Mouse (Mus musculus): ENCODE results near the gene Ptpn14. TPM values are rescaled to one million over a fixed set of nuclear protein-coding genes. Genes with fewer than 3 reads are reported as not detected.

Ptpn14 gene
- polyA plus RNA-seq, 1 experiment = 7.1 TPM

- DNase-seq (ENCODE audit: low read depth in 1 of 2, low spot score in 2 of 2) = no peak
- 61% methylated on average over 8 of the region's 8 CpGs for WGBS
- H3K4me1 ChIP-seq (ENCODE audit: control insufficient read depth, insufficient read depth, insufficient read length) = peaks cover 8% of the 10 kb centered on the region
- H3K4me3 ChIP-seq (ENCODE audit: extremely low read depth, insufficient read depth, insufficient read length) = no peak overlapping the region
- no peak overlapping the region; the same call in 1 of the 2 replicates for H3K27ac ChIP-seq (ENCODE audit: insufficient read depth, low read length)
- H3K27me3 ChIP-seq (ENCODE audit: control insufficient read depth, insufficient read depth, low read length) = no peaks in the 10 kb centered on the region
- no peaks in the 10 kb centered on the region for H3K36me3 ChIP-seq (ENCODE audit: control insufficient read depth, insufficient read depth, low read length)
- TF ChIP-seq POLR2A (IDR thresholded peaks at IDR 0.05; ENCODE audit: low read depth, low read length) (no peak), CTCF (IDR thresholded peaks at IDR 0.05; ENCODE audit: extremely low read depth, insufficient read depth, insufficient read length, insufficient replicate concordance) (no peak)
Observed at GRCm38 (mm10) chr1:189817089-189817488, 89.0 kb downstream of the Ptpn14 start.

GRCm38 (mm10) chr1:189817810-189818209 lies 89.7 kb downstream of the Ptpn14 start:
- Histone ChIP-seq H3K36me3 (ENCODE audit: control insufficient read depth, insufficient read depth, low read length) (no peaks in the 10 kb centered on the region), H3K4me3 (ENCODE audit: extremely low read depth, insufficient read depth, insufficient read length) (no peak overlapping the region), H3K4me1 (ENCODE audit: control insufficient read depth, insufficient read depth, insufficient read length) (peaks cover 8% of the 10 kb centered on the region), H3K27ac (ENCODE audit: insufficient read depth, low read length) (no peak overlapping the region), H3K27me3 (ENCODE audit: control insufficient read depth, insufficient read depth, low read length) (no peaks in the 10 kb centered on the region)
- TF ChIP-seq POLR2A (IDR thresholded peaks at IDR 0.05; ENCODE audit: low read depth, low read length) = no peak
- no peak for TF ChIP-seq CTCF (IDR thresholded peaks at IDR 0.05; ENCODE audit: extremely low read depth, insufficient read depth, insufficient read length, insufficient replicate concordance)
- no peak for DNase-seq (ENCODE audit: low read depth in 1 of 2, low spot score in 2 of 2)
- 88% methylated on average over 9 of the region's 9 CpGs for WGBS

GRCm38 (mm10) chr1:189820111-189820510 lies 92.0 kb downstream of the Ptpn14 start:
- no peak for DNase-seq (ENCODE audit: low read depth in 1 of 2, low spot score in 2 of 2)
- no peak overlapping the region for H3K4me3 ChIP-seq (ENCODE audit: extremely low read depth, insufficient read depth, insufficient read length)
- 75% methylated on average over 5 of the region's 5 CpGs for WGBS
- H3K4me1 ChIP-seq (ENCODE audit: control insufficient read depth, insufficient read depth, insufficient read length) = peaks cover 13% of the 10 kb centered on the region
- H3K27me3 ChIP-seq (ENCODE audit: control insufficient read depth, insufficient read depth, low read length) = no peaks in the 10 kb centered on the region
- TF ChIP-seq CTCF (IDR thresholded peaks at IDR 0.05; ENCODE audit: extremely low read depth, insufficient read depth, insufficient read length, insufficient replicate concordance) (no peak), POLR2A (IDR thresholded peaks at IDR 0.05; ENCODE audit: low read depth, low read length) (no peak)
- H3K27ac ChIP-seq (ENCODE audit: insufficient read depth, low read length) = no peak overlapping the region
- no peaks in the 10 kb centered on the region for H3K36me3 ChIP-seq (ENCODE audit: control insufficient read depth, insufficient read depth, low read length)

DNA sequence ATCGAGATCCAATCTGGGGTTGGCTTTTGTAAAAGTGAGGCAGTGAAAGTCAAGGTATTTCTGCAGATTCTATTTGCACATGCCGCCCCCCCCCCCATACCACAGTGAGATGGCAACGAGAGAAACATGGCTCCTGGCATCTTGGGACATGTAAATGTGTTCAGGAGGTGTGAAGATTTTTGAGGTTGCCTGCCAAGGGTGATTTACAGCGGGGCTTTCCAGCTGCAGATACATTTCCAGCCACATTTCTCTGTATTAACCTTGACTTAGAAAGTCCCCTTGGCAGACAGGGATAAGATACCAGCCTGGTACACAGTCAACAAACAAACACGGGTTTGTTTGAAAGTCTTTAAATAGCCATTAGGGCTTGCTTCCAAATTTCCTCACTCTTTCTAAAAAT lies 96.4 kb downstream of the Ptpn14 start:
- peak in 1 of 2 experiments; percentile 30 for DNase-seq (ENCODE audit: low read depth in 1 of 2, low spot score in 2 of 2)
- Histone ChIP-seq H3K4me3 (ENCODE audit: extremely low read depth, insufficient read depth, insufficient read length) (no peak overlapping the region), H3K36me3 (ENCODE audit: control insufficient read depth, insufficient read depth, low read length) (no peaks in the 10 kb centered on the region), H3K27me3 (ENCODE audit: control insufficient read depth, insufficient read depth, low read length) (no peaks in the 10 kb centered on the region), H3K4me1 (ENCODE audit: control insufficient read depth, insufficient read depth, insufficient read length) (peaks cover 5% of the 10 kb centered on the region; the same call in 1 of the 2 replicates), H3K27ac (ENCODE audit: insufficient read depth, low read length) (no peak overlapping the region; the same call in 1 of the 2 replicates)
- WGBS = 57% methylated on average over 5 of the region's 5 CpGs
- no peak for TF ChIP-seq POLR2A (IDR thresholded peaks at IDR 0.05; ENCODE audit: low read depth, low read length)
- no peak for TF ChIP-seq CTCF (IDR thresholded peaks at IDR 0.05; ENCODE audit: extremely low read depth, insufficient read depth, insufficient read length, insufficient replicate concordance)

GRCm38 (mm10) chr1:189830391-189830790 lies 102.3 kb downstream of the Ptpn14 start:
- H3K27ac ChIP-seq (ENCODE audit: insufficient read depth, low read length) = no peak overlapping the region
- WGBS = 80% methylated on average over 4 of the region's 4 CpGs
- no peaks in the 10 kb centered on the region for H3K36me3 ChIP-seq (ENCODE audit: control insufficient read depth, insufficient read depth, low read length)
- DNase-seq (ENCODE audit: low read depth in 1 of 2, low spot score in 2 of 2) = no peak
- H3K4me1 ChIP-seq (ENCODE audit: control insufficient read depth, insufficient read depth, insufficient read length) = no peaks in the 10 kb centered on the region
- H3K27me3 ChIP-seq (ENCODE audit: control insufficient read depth, insufficient read depth, low read length) = no peaks in the 10 kb centered on the region
- H3K4me3 ChIP-seq (ENCODE audit: extremely low read depth, insufficient read depth, insufficient read length) = no peak overlapping the region
- TF ChIP-seq CTCF (IDR thresholded peaks at IDR 0.05; ENCODE audit: extremely low read depth, insufficient read depth, insufficient read length, insufficient replicate concordance) (no peak), POLR2A (IDR thresholded peaks at IDR 0.05; ENCODE audit: low read depth, low read length) (no peak)

DNA sequence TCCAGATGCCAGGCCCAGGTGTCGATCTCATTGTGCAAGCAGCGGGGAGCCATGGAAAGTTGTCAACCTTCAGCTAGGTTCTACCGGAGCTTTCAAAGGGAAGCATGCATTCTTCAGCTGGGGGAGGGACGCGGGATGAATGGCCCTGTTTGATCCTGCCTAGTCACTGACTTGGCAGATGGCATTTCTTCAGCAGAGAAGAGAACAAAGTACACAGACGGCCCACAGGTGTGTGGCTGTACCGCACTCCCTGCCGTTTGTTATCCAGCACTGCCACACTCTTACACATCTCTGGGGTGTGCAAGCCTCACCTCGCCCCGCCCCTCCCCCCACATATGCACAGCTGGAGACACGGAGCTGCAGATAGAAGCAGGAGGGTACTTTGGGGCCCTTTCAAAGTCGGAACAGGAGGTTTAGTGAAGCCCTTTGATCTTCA lies 102.7 kb downstream of the Ptpn14 start:
- no peaks in the 10 kb centered on the region for H3K4me1 ChIP-seq (ENCODE audit: control insufficient read depth, insufficient read depth, insufficient read length)
- H3K27me3 ChIP-seq (ENCODE audit: control insufficient read depth, insufficient read depth, low read length) = no peaks in the 10 kb centered on the region
- no peak overlapping the region for H3K27ac ChIP-seq (ENCODE audit: insufficient read depth, low read length)
- no peak for TF ChIP-seq CTCF (IDR thresholded peaks at IDR 0.05; ENCODE audit: extremely low read depth, insufficient read depth, insufficient read length, insufficient replicate concordance)
- TF ChIP-seq POLR2A (IDR thresholded peaks at IDR 0.05; ENCODE audit: low read depth, low read length) = no peak
- DNase-seq (ENCODE audit: low read depth in 1 of 2, low spot score in 2 of 2) = no peak
- H3K4me3 ChIP-seq (ENCODE audit: extremely low read depth, insufficient read depth, insufficient read length) = no peak overlapping the region
- no peaks in the 10 kb centered on the region for H3K36me3 ChIP-seq (ENCODE audit: control insufficient read depth, insufficient read depth, low read length)
- WGBS = 53% methylated on average over 12 of the region's 12 CpGs

DNA sequence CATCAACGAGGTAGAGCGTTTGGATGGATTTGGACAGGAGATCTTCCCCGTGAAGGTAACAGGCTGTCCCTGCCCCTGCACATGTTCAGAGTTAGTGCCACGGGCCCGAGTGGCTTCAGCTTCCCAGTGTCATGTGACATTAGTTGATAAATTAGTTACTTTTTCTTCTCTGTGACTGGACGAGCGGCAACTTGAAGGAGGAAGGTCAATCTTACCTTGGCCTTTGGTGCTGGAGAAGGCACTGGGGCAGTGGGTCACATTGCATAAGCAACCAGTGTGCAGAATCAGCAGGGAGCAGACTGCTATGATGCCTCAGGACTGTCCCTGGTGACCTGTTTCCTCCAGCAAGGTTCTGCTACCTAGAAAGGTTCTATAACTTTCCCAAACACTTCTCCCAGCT lies 105.3 kb downstream of the Ptpn14 start:
- 93% methylated on average over 7 of the region's 7 CpGs for WGBS
- Histone ChIP-seq H3K27me3 (ENCODE audit: control insufficient read depth, insufficient read depth, low read length) (no peaks in the 10 kb centered on the region), H3K4me3 (ENCODE audit: extremely low read depth, insufficient read depth, insufficient read length) (no peak overlapping the region), H3K27ac (ENCODE audit: insufficient read depth, low read length) (no peak overlapping the region), H3K4me1 (ENCODE audit: control insufficient read depth, insufficient read depth, insufficient read length) (no peaks in the 10 kb centered on the region), H3K36me3 (ENCODE audit: control insufficient read depth, insufficient read depth, low read length) (no peaks in the 10 kb centered on the region)
- TF ChIP-seq CTCF (IDR thresholded peaks at IDR 0.05; ENCODE audit: extremely low read depth, insufficient read depth, insufficient read length, insufficient replicate concordance) (no peak), POLR2A (IDR thresholded peaks at IDR 0.05; ENCODE audit: low read depth, low read length) (no peak)
- no peak for DNase-seq (ENCODE audit: low read depth in 1 of 2, low spot score in 2 of 2)

Measured in spleen, adult 2 months (tissue).